Mouse (Mus musculus) thymus, postnatal 25 days (tissue): ENCODE data around the gene Psmd3.
"Not testable (repeated sequence)": the region's sequence is repeated elsewhere in the genome, so short reads cannot be mapped to it uniquely, and the experiment has no call there.

Experiments
- DNase-seq: peaks from one replicate; pipeline ENCODE4 v3.0.0; 2022

Psmd3 gene

GRCm38 (mm10) chr11:98721458-98722226, 39.3 kb downstream of the Psmd3 start:
- no peak for DNase-seq

GRCm38 (mm10) chr11:98723098-98723497, 40.7 kb downstream of the Psmd3 start:
- no peak for DNase-seq

DNA sequence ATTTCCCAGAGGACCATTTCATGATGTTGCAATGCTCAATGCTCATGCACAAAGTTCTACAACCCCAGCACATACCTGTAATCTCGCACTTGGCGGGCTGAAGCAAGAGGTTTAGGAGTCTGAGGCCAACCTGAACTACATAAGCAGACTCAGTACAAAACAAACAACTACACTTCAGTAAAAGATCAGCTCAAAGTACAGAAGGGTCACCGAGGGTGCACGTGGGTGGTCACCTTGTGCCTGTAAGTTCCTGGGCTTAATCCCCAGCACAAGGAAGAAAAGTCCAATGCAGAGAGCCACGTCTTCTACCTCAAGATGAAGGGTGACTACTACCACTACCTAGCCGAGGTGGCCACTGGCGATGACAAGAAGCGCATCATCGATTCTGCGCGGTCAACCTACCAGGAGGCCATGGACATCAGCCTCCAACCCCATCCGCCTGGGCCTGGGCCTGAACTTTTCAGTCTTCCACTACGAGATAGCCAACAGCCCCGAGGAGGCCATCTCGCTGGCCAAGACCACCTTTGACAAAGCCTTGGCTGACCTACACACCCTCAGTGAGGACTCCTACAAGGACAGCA, 43.7 kb downstream of the Psmd3 start:
- DNase-seq: no peak

GRCm38 (mm10) chr11:98729119-98729588, 46.8 kb downstream of the Psmd3 start, which contains the start of gene Med24:
Med24 (minus strand) TSS chr11:98729435.
- DNase-seq: peak; percentile 84

- DNase-seq: no peak
These were observed 48.4 kb downstream of the Psmd3 start for GRCm38 (mm10) chr11:98730727-98731126.

- no peak for DNase-seq
These were observed 48.8 kb downstream of the Psmd3 start for GRCm38 (mm10) chr11:98731134-98731533.

DNA sequence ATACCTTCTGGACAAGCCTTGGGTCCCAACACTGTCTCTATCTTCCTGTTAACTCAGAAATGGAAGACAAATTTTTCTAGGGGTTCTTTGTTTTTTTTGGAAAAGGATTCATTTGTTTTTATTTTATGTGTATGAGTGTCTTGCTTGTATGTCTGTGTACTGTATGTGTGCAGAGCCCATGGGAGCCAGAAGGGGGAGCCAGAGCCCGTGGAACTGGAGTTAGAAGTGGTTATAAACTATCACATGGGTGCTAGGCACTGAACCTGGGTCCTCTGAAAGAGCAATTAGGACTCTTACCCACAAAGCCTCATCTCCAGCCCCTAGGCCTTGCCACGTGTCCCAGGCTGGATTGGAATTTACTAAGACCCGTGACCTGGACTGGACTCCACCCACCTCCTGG, 51.7 kb downstream of the Psmd3 start:
- no peak for DNase-seq

DNA sequence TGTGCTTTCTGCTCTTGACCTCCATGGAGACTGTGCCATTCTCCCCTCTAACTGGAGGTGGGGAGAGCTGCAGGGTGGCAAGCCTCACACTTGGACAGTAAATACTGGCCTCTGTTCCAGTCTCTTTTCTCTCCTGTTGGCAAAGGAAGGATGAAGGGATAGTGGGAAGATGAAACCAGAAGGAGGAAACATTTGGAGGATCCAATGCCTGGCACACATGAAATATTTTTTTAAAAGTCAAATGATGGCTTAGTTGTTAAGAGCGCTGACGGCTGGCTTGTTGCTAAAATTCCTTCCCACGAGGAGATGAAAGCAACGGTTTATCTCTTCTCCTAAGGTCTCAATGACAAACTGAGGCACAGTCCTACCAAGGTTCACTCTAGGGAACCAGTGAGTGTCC, 52.8 kb downstream of the Psmd3 start:
- no peak for DNase-seq

DNA sequence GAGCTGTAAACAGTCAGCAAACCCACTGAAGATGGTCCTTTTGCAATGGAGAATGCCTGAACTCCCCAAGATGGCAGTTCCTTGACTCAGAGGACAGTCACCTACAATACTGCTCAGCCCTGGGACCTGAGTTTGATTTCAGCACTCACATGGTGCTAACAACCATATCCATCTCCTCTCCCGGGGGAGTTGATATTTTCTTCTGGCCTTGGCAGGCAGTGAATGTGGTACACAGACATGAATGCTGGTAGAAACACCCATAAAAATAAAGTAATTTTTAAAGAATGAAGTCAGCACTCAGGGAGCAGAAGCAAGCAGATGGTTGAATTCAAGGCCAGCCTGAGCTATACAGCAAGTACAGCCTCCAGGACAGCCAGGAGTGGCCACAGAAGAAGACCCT, 53.8 kb downstream of the Psmd3 start:
- no peak for DNase-seq

DNA sequence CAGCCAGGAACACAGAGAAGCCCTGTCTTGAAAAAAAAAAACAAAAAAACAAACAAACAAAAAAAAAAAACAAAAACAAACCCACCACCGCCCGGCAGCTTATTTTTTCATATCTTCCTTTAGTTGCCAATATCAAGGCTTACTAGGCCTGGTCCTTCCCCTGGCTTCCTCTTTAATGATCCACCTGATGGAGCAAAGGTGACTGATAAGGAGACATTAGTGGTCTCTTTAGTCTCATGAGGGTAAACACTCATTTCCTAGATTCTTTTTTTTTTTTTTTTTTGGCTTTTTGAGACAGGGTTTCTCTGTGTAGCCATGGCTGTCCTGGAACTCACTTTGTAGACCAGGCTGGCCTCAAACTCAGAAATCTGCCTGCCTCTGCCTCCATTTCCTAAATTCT, 54.9 kb downstream of the Psmd3 start:
- DNase-seq: not testable (repeated sequence)

GRCm38 (mm10) chr11:98738428-98738911, 56.1 kb downstream of the Psmd3 start:
- no peak for DNase-seq

- DNase-seq: no peak
These were observed 56.6 kb downstream of the Psmd3 start for GRCm38 (mm10) chr11:98738925-98739324.

DNA sequence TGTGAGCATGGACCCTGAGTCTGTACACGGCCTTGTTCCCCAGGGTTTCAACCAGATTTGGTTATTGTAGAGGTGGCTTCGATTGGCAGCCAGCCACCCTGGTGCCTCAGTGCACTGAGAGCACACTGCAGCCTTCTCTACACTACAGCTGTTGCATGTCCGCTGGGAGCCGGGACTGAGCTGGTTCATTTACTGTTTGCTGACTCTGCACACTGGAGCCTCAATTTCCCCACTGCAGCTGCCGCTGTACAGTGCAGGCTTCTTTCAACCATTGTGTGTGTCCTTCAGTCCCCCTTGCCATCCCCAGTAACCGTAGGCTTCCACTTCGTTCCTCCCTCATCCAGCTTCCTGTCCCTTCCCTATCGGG, 57.7 kb downstream of the Psmd3 start:
- DNase-seq: no peak

- DNase-seq: peak; percentile 38
These were observed 58.2 kb downstream of the Psmd3 start, which contains the start of gene Thra for GRCm38 (mm10) chr11:98740393-98741050. Thra (plus strand) TSS chr11:98740638.

DNA sequence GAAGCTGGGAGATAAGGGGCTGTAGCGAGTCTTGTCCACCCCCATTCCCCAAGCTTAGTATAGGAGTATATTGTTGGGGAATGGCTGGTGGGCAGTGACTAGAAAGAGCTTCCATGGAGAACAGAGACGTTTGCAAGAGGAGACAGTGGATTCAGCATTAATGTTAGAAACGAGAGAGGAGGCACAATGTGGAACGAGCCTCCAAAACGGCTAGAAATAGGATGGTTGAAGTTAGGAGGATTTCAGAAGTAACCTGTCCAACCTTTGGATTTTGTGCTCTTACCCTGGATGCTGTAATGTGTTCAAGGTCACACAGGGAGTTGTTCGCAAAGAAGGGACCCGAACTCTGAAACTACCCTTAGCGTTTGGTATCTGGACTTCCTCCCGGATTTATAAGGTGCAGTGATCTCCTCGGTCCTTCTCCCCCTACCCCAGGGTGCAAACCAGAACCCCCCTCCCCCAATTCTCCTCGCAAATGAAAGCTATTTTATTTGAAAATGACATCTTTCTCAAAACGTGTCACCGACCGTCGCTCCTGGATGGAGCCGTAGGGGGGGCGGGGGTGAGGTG, 58.8 kb downstream of the Psmd3 start:
- DNase-seq: no peak

GRCm38 (mm10) chr11:98741622-98742396, 59.5 kb downstream of the Psmd3 start:
- DNase-seq: peak; percentile 81

DNA sequence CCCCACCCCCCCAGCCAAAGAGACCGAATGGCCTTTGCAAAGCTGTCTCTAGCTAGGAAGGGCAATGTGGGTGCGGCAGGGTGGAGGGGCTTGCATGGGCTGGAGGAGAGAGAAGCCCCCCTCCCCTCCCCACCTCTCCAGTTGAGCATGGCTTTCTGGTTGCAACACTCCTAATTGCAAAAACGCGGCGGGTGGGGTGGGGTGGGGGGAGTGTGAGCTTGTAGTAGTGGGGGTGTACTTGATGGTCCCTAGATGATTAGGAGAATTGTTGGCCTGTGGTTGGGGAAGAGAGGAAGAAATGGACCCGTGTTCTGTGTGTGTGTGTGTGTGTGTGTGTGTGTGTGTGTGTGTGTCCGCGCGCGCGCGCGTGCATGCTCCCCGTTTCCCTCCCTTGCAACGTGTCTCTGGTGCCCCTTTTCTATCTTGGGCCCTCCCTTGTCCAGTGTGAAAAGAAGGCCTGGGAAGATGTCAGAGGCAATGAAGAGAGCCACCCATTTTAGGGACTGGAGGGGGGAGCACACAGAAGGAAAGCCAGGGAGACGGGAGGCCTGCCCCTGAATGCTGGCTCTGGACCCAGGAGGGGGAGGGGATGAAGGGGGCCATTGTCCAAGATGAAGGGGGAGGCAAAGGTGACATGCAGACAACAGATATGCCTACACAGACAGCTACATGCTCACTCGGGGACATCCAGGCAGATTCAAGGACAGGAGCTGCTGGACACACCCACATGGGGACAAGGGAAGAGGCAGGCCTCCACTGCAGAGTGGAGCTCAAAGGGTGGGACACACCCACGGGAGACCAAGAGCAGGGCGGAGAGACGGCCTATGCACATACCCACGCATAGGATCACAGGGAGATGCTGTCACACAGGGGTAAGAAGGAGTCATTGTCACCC, 60.3 kb downstream of the Psmd3 start:
- DNase-seq: no peak

DNA sequence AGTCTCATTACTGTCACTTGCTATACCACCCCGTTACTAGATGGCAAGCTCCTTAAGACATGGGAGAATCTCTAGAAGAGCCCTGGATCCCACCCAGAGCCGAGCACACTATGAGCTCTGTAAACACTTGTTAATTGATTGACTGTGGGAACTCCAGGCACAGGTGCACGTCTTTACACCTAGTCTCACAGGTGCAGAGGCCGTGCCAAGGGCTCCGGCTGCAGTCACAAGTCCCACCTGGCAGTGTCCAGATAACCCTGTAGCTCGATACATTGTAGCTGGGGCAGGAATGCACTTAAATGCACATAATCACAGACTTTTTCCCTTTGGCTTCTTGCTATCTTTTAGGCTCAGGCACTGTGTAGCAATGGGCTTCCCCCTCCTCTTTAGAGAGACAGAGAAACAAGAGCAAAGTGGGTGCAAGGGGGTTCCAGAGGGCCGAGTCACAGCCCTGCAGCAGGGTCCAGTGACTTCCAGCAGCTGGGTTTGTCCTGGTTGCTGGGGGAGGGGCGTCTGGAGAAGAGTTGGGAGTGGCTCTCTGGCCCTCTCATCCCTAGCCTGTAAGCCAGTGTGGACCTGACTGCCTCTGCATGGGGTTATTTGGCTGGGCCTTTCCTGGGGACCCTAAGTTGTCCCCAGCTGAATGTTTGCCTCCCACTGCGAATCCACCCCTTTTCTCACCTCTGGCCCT, 61.4 kb downstream of the Psmd3 start:
- no peak for DNase-seq

- DNase-seq: no peak
These were observed 62.2 kb downstream of the Psmd3 start for GRCm38 (mm10) chr11:98744456-98745019.
